Mouse (Mus musculus) heart, postnatal 0 days (tissue): ENCODE data around the gene Arhgef2. TPM values are rescaled to one million over a fixed set of nuclear protein-coding genes. Genes with fewer than 3 reads are reported as not detected.

Experiments
- ATAC-seq: fragments of 200-750 bp; cut with Nextera tagmentation; 2 replicates; pipeline ENCODE4 v1.8.0; 2017; ENCODE audit warnings: low read depth, moderate number of reproducible peaks, moderate library complexity; ENCODE audit not compliant: insufficient read depth
- DNase-seq: peaks from one replicate; pipeline ENCODE4 v3.0.0-alpha.2; 2016; ENCODE audit warnings: low spot score
- H3K27ac ChIP-seq: fragments of 300-500 bp; sonication (generic); 2 replicates; pipeline ENCODE4 v1.5.1; 2014; ENCODE audit warnings: low read depth, mild to moderate bottlenecking
- H3K27me3 ChIP-seq: fragments of 300-500 bp; sonication (generic); 2 replicates; pipeline ENCODE4 v1.6.1; 2014; ENCODE audit warnings: low read length, mixed read lengths; ENCODE audit not compliant: control insufficient read depth, insufficient read depth
- H3K36me3 ChIP-seq: fragments of 300-500 bp; sonication (generic); replicated peaks from 2 replicates; pipeline ENCODE4 v1.6.1; 2014; ENCODE audit warnings: low read length, mixed read lengths; ENCODE audit not compliant: control insufficient read depth, insufficient read depth
- H3K4me1 ChIP-seq: fragments of 300-500 bp; sonication (generic); 2 replicates; pipeline ENCODE4 v1.6.1; 2014; ENCODE audit warnings: antibody characterized with exemption; ENCODE audit not compliant: control insufficient read depth, insufficient read depth
- H3K4me2 ChIP-seq: fragments of 300-500 bp; sonication (generic); 2 replicates; pipeline ENCODE4 v1.6.1; 2014; ENCODE audit warnings: low read depth, mild to moderate bottlenecking, low read length, moderate library complexity
- H3K4me3 ChIP-seq: fragments of 300-500 bp; sonication (generic); 2 replicates; pipeline ENCODE4 v1.5.1; 2014; ENCODE audit warnings: low read depth, low read length
- H3K9ac ChIP-seq: fragments of 300-500 bp; sonication (generic); replicated peaks from 2 replicates; pipeline ENCODE4 v1.6.1; 2014; ENCODE audit warnings: low read depth, low read length, mixed read lengths
- H3K9me3 ChIP-seq: fragments of 300-500 bp; sonication (generic); replicated peaks from 2 replicates; pipeline ENCODE4 v1.6.1; 2016; ENCODE audit warnings: low read length; ENCODE audit not compliant: control insufficient read depth
- CTCF ChIP-seq: IDR thresholded peaks from 2 replicates; pipeline ENCODE4 v1.5.1; 2016; ENCODE audit warnings: antibody characterized with exemption, control low read depth, low read depth
- EP300 ChIP-seq: IDR thresholded peaks from 2 replicates; pipeline ENCODE4 v1.6.1; 2016; ENCODE audit warnings: antibody characterized with exemption, low read depth
- WGBS: fragments of 180-500 bp; shearing (Covaris S2); extraction: QIAGEN DNeasy Blood & Tissue Kit; methylation state at CpG from one replicate; pipeline ENCODE4 v1.1.7; 2014; 5-methylcytosine and 5-hydroxymethylcytosine counted together
- polyA plus RNA-seq: library from polyadenylated mRNA; unstranded; fragments of >200 nt; fragmentation: Nextera tagmentation; extraction: Ambion mirVana; gene quantifications from 2 replicates; pipeline ENCODE4 v1.2.1, GENCODE M21; 2015
- total RNA-seq: library from RNA; depleted of rRNA; stranded (reverse); fragments of >200 nt; gene quantifications from 2 replicates; pipeline ENCODE4 v1.2.3, GENCODE M21; 2014; ENCODE audit warnings: low replicate concordance

Gene Arhgef2
- total and polyA plus RNA-seq, 2 experiments from 2014 or later, result 56.1 to 146 TPM

DNA sequence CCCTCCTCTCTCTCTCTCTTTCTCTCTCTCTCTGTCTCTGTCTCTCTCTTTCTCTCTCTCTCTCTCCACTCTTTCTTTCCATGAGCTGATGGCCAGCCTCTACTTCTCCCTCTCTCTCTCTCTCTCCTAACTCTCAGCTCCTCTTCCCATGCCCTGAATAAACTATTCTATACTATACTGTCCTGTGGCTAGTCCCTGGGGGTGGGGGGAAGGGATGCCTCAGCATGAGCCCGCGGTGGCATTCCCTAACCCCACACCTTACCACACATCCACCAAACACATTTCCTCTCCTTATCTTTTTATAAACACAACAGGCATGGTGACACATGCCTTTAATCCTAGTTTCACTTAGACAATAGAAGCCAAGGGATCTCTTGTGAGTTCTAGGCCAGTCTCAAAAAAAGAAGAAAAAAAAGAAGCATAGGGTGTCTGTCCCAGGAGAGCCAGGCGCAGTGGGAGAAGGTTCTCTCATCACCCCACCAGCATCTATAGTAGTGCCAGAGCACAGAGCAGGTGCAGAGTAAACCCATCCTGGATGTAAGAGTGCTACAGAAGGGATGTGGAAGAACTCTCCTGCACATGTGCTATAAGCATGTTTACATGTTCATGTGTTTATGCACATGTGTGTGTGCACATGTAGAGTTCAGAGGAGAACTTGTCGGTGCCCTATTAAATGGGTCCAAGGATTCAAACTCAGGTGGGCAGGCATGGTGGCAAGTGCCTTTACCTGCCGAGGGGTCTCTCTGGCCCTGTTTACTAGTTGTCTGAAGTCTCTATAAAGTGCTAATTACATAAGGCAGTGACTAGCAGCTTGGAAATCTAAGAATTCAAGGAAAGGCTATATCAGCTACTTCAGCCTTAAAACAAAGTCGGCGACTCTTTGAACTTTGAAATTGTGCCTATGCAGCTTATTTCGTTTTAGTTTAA is 27.0 kb upstream of the Arhgef2 start:
- 41% methylated on average over 8 of the region's 8 CpGs for WGBS
- Histone ChIP-seq H3K27me3 (no peaks in the 10 kb centered on the region), H3K27ac (no peak overlapping the region), H3K4me3 (peak overlapping the region; percentile 79), H3K4me2 (peak overlapping the region; percentile 80), H3K9ac (peak overlapping the region; percentile 70; the same call in 1 of the 2 replicates), H3K36me3 (peaks cover 25% of the 10 kb centered on the region), H3K9me3 (no peaks in the 10 kb centered on the region), H3K4me1 (peaks cover 7% of the 10 kb centered on the region; the same call in 1 of the 2 replicates)
- TF ChIP-seq EP300 (no peak), CTCF (no peak)
- ATAC-seq (no peak), DNase-seq (no peak)

DNA sequence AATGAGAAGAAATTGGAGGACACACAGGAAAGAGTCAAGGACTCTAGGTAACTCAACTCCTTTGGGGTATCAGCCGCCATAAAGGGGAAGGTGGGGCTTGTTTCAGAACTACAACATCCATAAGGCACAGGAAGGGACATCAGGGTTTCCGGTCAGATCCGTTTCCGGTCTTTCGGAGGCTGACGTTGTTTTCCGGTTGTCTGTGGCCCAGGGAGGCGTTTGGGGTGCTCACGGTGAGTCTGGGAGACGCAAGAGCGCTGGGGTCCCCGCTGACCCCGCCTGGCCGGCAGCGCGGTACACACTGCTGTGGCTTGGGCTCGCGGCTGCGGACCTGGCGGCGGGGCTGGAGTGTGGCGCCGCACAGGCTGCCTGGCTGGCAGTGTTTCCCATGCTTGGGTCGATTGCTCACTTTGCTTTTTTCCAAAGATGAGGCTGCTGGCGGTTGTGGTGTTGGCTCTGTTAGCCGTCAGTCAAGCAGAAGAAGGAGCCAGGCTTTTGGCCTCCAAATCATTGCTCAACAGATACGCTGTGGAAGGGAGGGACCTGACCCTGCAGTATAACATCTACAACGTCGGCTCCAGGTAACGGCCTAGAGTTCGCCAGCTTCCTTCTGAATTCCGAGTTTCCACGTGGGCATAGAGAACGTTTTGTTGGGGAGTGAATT is 26.2 kb upstream of the Arhgef2 start:
- H3K9me3 ChIP-seq, result no peaks in the 10 kb centered on the region
- peaks cover 7% of the 10 kb centered on the region; the same call in 1 of the 2 replicates for H3K4me1 ChIP-seq
- ATAC-seq (peak; percentile 91), DNase-seq (peak; percentile 79)
- no peak for TF ChIP-seq CTCF
- no peak for TF ChIP-seq EP300
- WGBS, result under 1% methylated on average over 34 of the region's 34 CpGs
- H3K27me3 ChIP-seq, result no peaks in the 10 kb centered on the region
- peak overlapping the region; percentile 70 for H3K9ac ChIP-seq
- peak overlapping the region; percentile 66 for H3K27ac ChIP-seq
- H3K36me3 ChIP-seq, result peaks cover 26% of the 10 kb centered on the region
- H3K4me2 ChIP-seq, result peak overlapping the region; percentile 80
- H3K4me3 ChIP-seq, result peak overlapping the region; percentile 79

DNA sequence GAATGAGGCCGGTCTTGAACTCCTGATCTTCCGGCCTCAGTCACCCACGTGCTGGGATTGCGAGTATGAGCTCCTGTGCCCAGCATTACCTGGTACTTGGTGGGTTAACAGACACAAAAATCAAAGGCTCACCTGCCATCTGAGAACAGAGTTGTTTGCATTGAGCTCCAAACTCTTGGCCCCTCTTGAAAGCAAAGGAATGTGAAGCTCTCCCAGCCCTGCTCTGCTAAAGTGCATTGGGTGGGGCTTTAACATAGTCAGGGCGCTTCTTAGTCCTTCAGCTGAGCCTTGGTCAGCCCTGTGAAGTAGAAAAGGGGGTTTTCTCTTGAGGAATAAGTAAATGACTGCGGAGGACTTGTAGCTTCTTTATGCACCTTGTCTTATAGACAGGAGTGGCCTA is 20.0 kb upstream of the Arhgef2 start:
- no peak overlapping the region for H3K4me3 ChIP-seq
- no peak overlapping the region for H3K9ac ChIP-seq
- no peak overlapping the region for H3K4me2 ChIP-seq
- TF ChIP-seq CTCF (no peak), EP300 (no peak)
- H3K4me1 ChIP-seq, result no peaks in the 10 kb centered on the region
- ATAC-seq (no peak), DNase-seq (no peak)
- peaks cover 61% of the 10 kb centered on the region for H3K36me3 ChIP-seq
- H3K27me3 ChIP-seq, result no peaks in the 10 kb centered on the region
- WGBS, result 92% methylated on average over 6 of the region's 6 CpGs
- H3K27ac ChIP-seq, result no peak overlapping the region
- H3K9me3 ChIP-seq, result no peaks in the 10 kb centered on the region

DNA sequence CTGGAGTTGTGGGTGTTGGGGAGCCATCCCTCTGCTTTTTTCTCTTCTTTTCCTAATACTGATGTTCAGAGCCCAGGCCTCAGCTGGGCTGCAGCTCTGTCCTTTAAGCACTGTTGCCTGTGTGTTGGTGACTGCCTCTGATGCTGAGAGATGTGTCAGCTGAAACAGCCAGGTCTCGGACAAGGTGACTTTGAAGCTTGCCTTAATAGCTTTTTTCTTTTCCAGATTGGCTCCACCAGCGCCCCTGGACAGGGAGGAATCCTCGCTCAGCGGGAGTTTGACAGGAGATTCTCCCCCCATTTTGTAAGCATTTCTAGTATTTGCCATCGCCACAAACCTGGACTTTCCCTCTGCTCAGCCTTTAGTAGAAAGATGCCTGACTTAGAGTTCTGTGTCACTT is 19.1 kb upstream of the Arhgef2 start:
- DNase-seq (no peak), ATAC-seq (no peak)
- Histone ChIP-seq H3K9ac (no peak overlapping the region), H3K27ac (no peak overlapping the region), H3K36me3 (peaks cover 57% of the 10 kb centered on the region), H3K27me3 (no peaks in the 10 kb centered on the region), H3K9me3 (no peaks in the 10 kb centered on the region), H3K4me3 (no peak overlapping the region), H3K4me2 (no peak overlapping the region), H3K4me1 (no peaks in the 10 kb centered on the region)
- WGBS, result 92% methylated on average over 5 of the region's 5 CpGs
- TF ChIP-seq CTCF, result no peak
- TF ChIP-seq EP300, result no peak

DNA sequence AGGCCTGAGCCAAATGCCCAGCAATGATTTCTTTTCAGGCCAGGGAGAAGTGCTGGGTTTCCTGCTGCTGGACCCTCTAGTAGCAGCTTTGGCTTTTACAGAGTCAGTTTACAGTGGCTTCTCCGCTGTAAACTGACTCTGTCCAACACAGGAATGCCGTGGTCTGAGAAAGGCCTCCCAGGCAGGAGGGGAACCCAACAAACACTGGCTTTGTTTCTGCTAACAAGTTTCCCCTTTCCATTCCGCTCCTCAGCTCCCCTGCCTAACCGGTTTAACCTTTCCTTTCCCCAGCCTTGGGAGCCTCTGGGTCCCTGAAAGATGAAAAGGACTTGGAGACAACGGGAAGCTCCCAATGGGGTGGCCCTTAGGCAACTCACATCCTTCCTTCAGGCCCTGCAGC is 15.5 kb upstream of the Arhgef2 start:
- no peak for TF ChIP-seq EP300
- TF ChIP-seq CTCF, result no peak
- Histone ChIP-seq H3K9ac (no peak overlapping the region), H3K36me3 (peaks cover 35% of the 10 kb centered on the region), H3K4me3 (no peak overlapping the region), H3K27ac (no peak overlapping the region), H3K4me2 (no peak overlapping the region), H3K27me3 (no peaks in the 10 kb centered on the region), H3K9me3 (no peaks in the 10 kb centered on the region), H3K4me1 (peaks cover 8% of the 10 kb centered on the region; the same call in 1 of the 2 replicates)
- DNase-seq, result no peak
- WGBS, result 34% methylated on average over 5 of the region's 5 CpGs
- no peak for ATAC-seq
